Mouse (Mus musculus): ENCODE results near the gene Mtmr4.

GRCm38 (mm10) chr11:87592713-87593598 is 994 bp downstream of the Mtmr4 start:
- no peak for TF ChIP-seq CTCF (IDR thresholded peaks at IDR 0.05; ENCODE audit: low read depth)
- no peak for TF ChIP-seq EP300 (IDR thresholded peaks at IDR 0.05; ENCODE audit: low read depth)

Data from liver, postnatal 0 days (tissue).